Mouse (Mus musculus) mesoderm, embryonic 11.5 days (tissue): ENCODE measurements at regions not wholly inside any gene's neighbourhood (a gene's known extent, or its start where the extent isn't known, plus 50 kb on each side); places are given as distances from the start of the nearest gene placed in this dataset.
A peak's percentile ranks its signal among the peaks of the same experiment; 100 is the strongest.

Experiments used
- DNase-seq: peaks from one replicate; pipeline ENCODE4 v3.0.0-alpha.2; 2012; ENCODE audit warnings: low read depth, low spot score

GRCm38 (mm10) chr12:51024057-51024743 lies 323.7 kb upstream of the G2e3 start:
- no peak for DNase-seq

DNA sequence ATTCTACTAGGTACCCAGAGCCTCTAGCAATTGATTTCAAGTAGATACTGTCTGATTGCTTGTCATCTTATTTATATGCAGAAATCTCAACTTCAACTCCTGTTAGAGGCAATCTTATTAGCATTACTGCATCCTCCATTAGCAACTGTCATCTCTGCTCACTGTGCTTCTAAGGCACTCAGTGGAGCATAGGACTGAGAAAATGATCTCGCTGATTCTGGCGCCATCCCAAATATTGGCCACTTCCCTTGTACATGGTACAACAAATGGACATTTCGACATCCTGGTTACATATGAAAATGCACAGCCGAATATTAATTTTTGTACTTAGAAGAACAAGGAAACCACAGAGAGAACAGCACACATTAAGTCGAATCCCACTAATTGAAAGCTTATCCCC lies 329.7 kb upstream of the G2e3 start:
- no peak for DNase-seq

DNA sequence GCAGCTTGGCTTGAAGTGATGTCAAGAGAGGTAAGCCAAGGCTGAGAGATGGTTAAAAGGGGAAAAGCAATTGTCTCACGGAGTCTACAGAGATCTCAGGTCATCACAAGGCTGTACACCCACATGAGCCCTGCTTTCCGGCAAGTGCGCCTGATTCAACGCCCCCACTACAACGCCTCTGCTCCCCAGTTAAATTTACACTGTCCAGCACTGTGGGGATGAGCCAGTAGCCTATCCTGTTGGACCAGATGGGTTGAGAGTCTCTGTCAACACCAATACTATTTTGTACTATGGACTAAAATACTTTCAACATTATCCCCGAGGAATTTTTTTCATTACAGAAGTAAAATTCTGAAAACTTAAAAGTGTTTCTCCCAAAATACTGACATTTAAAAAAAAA lies 331.8 kb upstream of the G2e3 start:
- DNase-seq = no peak

DNA sequence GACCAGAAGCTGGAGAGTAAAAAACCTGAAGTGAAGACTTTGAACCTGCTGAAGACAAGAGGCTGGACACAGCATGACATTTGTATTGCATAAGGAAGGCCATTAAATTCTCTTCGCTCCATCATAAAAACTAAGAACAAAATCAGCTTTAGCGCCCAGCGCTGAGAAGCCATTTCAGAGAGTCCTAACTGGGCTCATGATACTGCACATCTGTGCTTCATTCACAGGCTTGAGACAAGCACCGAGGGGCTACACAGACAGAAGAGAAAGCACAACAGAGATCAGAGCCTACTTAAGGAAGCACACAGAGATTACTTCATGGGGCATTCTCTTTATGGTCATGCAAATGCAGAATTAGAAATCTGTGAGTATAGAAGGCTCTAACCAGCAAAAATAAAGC lies 338.2 kb upstream of the G2e3 start:
- DNase-seq = no peak

- DNase-seq = peak; percentile 45
Measured at GRCm38 (mm10) chr12:51001722-51002592, 345.9 kb upstream of the G2e3 start.

GRCm38 (mm10) chr12:51001096-51001495 lies 346.8 kb upstream of the G2e3 start:
- no peak for DNase-seq

GRCm38 (mm10) chr12:51000281-51001075 lies 347.4 kb upstream of the G2e3 start:
- DNase-seq = no peak

DNA sequence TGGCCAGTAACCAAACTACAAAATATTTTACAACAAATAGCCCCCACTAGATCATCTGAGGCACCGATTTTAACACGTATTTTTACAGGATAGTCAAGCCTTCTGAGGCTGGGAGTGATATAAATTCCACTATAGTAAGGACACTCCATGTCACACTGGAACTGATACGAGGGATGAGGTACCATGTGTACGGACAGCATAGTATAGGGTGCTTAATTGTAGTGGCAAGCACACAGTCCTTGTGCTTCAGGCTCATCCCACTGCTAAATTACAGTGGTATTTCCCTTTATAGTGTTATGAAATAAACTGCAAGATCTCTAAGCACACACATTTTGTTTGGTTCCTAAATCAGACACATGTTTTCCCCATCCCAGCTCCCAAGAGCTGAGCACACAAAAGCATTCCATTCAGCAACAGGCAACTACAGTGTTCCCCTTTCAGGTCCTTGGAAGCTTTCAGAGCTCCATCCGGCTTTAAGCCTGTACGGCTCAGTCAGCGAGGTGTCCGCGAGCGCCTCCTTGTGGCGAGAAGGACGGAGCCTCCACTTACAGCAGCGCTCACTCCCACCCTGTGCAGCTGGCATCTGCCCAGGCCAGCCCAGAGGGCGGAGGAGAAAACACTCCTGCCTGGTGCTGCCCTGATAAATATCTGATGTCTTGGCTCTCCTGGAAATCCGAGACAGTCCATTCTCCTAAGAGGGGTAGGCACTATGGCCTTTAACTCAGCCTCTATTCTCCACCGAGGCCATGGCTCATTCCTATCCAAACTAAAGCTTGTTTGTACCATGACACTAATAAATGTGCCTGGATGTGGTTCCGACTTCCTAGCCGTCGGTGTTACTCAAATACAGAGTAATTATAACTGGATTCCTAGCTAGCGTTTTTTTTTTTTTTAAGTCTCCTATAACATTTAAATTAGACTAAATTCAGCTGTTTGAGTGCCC lies 348.3 kb upstream of the G2e3 start:
- peak; percentile 88 for DNase-seq

- no peak for DNase-seq
Measured at GRCm38 (mm10) chr12:50995664-50996063, 346.8 kb upstream of the Prkd1 start.

DNA sequence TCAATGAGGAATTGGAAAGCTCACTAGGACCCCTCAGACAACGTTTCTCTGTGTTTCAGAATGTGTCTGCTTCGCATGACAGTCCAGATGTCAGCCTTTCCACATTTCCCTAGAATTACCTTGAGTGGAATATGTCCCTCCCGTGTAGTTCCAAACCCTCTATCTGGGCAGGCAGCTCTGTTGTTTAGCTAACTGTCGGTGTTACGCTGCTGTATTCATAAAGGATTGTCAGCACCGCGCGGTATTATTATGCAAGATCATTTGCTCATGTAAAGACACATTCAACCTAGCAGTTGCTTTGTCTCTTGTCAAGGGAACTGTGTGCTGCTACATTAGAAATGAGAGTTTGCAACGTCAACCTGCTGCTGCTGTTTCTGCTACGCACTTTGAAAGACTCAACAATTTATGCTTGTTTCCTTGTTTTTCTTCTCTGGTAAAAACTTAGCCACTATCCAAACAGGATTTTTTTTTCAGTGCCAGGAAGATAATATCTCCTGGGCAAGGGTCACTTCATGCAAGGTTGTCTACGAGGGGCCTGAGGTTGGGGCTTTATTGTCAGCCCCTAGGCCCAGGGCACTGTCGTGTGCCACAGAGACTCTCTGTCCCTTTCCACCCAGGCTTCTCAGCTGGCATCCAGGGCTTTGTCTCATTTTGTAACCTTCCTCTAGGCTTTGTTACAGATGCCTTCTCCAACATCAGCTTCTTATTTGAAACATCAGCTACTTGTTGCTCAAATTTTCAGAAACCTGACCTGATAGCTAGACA lies 340.8 kb upstream of the Prkd1 start:
- no peak for DNase-seq

- DNase-seq = no peak
Measured at GRCm38 (mm10) chr12:50981318-50981717, 332.4 kb upstream of the Prkd1 start.

DNA sequence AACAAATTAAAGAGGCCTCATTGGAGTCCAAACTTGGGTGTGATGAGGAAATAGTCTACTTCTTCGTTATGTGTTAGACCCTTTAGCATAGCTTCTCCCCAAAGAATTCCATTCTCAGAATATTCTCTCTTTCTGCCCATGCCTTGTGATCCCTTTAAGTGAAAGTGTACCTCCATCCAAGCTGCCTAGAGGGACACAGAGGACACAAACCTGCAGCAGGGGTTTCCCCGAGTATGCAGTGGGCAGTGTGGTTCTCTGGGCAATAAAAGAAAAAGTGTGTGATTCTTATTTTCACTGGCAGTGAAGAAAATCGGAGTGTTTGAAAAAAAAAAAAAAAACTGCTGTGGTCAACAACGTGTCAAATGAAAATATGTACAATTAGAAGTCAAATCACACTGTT lies 331.9 kb upstream of the Prkd1 start:
- DNase-seq = no peak

- DNase-seq = no peak
Measured at GRCm38 (mm10) chr12:50970759-50971122, 321.8 kb upstream of the Prkd1 start.

DNA sequence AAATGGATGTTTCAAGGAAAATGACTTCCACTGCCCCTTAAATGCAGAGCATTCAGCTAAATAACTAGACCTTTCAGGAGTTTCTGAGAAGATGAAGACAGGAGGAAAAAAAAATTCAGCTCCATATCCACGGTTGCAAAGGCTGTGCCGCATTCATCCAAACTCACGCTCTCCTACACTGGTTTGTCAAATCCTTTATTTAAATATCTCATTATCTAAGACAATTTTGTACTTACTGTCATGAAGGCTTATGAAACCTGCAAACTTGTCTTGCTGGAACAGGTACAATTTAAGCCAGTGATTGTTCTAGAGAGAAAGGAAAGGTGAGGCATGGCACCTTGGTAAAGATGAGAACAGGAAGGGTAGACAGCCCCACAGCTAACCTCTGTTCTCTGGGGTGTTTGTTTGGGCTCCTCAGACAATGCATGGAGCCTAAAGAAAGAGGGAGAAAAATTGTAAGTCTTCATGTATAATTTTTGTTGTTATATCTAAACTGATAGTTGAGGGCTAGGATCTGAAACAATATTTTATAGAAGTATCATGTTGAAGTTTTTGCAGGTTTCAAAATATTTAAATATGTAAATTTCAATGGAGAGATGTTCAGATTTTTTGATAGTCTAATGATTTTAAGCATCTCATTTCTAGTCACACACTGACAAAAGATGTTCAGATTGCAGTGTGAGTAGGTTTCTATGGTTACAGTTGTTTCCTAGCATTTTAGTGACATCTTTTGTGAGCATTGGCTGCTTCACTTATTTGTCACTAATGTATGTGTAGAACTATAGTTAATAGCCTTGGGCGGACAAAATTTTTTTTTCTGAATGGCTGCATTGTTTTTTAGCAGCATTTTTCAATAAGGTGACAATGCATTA lies 321.2 kb upstream of the Prkd1 start:
- no peak for DNase-seq

GRCm38 (mm10) chr12:50969402-50969801 lies 320.5 kb upstream of the Prkd1 start:
- DNase-seq = peak; percentile 6

- DNase-seq = peak; percentile 40
Measured at GRCm38 (mm10) chr12:50967168-50967810, 318.4 kb upstream of the Prkd1 start.

GRCm38 (mm10) chr12:50953971-50954370 lies 305.1 kb upstream of the Prkd1 start:
- DNase-seq = no peak

DNA sequence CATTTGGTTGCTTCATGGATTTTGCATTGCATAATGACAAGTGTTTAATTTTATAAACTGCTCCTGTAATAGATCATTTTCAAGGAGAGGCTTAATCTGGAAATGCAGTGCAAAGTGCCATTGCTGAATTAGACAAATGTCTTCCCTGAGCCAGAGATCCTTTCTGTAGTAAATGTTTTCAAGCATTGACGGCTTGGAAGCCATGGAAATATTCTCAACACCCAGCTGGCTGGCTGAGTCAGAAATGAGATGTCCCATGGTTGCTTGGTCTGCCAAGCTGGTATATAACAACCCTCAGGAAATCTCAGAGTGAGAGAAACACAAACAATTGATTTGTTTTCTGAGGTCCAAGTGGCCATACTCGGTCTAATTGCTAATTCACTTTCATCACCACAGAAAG lies 298.1 kb upstream of the Prkd1 start:
- no peak for DNase-seq
